Mouse (Mus musculus) neural tube, embryonic 11.5 days (tissue): ENCODE data around the gene Casc3. TPM values are rescaled to one million over a fixed set of nuclear protein-coding genes. Genes with fewer than 3 reads are reported as not detected.

Experiments
- ATAC-seq: fragments of 200-750 bp; cut with Nextera tagmentation; 2 replicates; pipeline ENCODE4 v1.8.0; 2017; ENCODE audit warnings: moderate number of reproducible peaks, mild to moderate bottlenecking, moderate TSS enrichment, moderate library complexity; ENCODE audit not compliant: insufficient read depth, low FRiP score, low TSS enrichment
- DNase-seq: peaks from one replicate; pipeline ENCODE4 v3.0.0-alpha.2; 2015; ENCODE audit warnings: low spot score
- H3K27ac ChIP-seq: fragments of 300-500 bp; sonication (generic); 2 replicates; pipeline ENCODE4 v1.5.1; 2014; ENCODE audit warnings: low read depth, mild to moderate bottlenecking, low read length
- H3K27me3 ChIP-seq: fragments of 300-500 bp; sonication (generic); 2 replicates; pipeline ENCODE4 v1.6.1; 2014; ENCODE audit warnings: mild to moderate bottlenecking, low read length, mixed read lengths; ENCODE audit not compliant: control insufficient read depth, insufficient read depth
- H3K36me3 ChIP-seq: fragments of 300-500 bp; sonication (generic); 2 replicates; pipeline ENCODE4 v1.6.1; 2014; ENCODE audit warnings: mild to moderate bottlenecking, low read length, moderate library complexity, mixed read lengths; ENCODE audit not compliant: control insufficient read depth, insufficient read depth
- H3K4me1 ChIP-seq: fragments of 300-500 bp; sonication (generic); 2 replicates; pipeline ENCODE4 v1.6.1; 2014; ENCODE audit warnings: low read length, mixed read lengths; ENCODE audit not compliant: control insufficient read depth, insufficient read depth
- H3K4me2 ChIP-seq: fragments of 300-500 bp; sonication (generic); 2 replicates; pipeline ENCODE4 v1.6.1; 2014; ENCODE audit warnings: low read depth, mild to moderate bottlenecking, moderate library complexity
- H3K4me3 ChIP-seq: fragments of 300-500 bp; sonication (generic); 2 replicates; pipeline ENCODE4 v1.5.1; 2014; ENCODE audit warnings: low read depth, low read length
- H3K9ac ChIP-seq: fragments of 300-500 bp; sonication (generic); 2 replicates; pipeline ENCODE4 v1.6.1; 2014; ENCODE audit warnings: mild to moderate bottlenecking, low read length
- H3K9me3 ChIP-seq: fragments of 300-500 bp; sonication (generic); 2 replicates; pipeline ENCODE4 v1.6.1; 2016; ENCODE audit warnings: low read length; ENCODE audit not compliant: control insufficient read depth
- WGBS: fragments of 180-500 bp; shearing (Covaris S2); extraction: QIAGEN DNeasy Blood & Tissue Kit; methylation state at CpG from one replicate; pipeline ENCODE4 v1.1.7; 2014; 5-methylcytosine and 5-hydroxymethylcytosine counted together
- polyA plus RNA-seq: library from polyadenylated mRNA; unstranded; fragments of >200 nt; fragmentation: Nextera tagmentation; extraction: Ambion mirVana; gene quantifications from 2 replicates; pipeline ENCODE4 v1.2.1, GENCODE M21; 2014

Casc3 gene
- polyA plus RNA-seq, 1 experiment from 2014 or later: 59.4 TPM

DNA sequence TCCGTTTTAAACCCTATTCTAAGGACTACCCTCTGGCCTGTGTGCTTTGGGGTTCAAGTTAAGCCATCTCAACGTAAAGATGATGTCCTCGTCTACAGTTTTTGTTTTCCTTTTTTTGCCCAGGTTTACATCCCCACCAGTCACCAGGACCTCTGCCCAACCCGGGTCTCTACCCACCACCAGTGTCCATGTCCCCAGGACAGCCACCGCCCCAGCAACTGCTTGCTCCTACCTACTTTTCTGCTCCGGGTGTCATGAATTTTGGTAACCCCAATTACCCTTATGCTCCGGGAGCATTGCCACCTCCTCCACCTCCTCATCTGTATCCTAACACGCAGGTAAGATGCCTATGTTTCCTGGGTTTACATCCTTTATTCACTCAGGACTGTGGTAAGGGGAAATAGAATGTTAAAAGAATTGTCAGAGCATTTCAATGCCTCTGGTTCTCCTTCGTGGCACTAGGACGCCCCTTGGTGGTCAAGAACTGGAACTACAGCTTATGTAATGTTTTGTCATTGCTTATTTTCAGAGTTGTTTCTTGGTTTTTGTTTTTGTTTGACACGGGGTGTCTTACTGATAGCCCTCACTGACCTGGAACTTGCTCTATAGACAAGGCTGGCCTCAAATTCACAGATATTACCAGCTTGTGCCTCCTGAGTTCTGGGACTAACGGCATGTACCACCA, 24.5 kb downstream of the Casc3 start:
- DNase-seq (no peak), ATAC-seq (no peak)
- Histone ChIP-seq H3K9ac (no peak overlapping the region), H3K4me1 (no peaks in the 10 kb centered on the region), H3K27ac (no peak overlapping the region), H3K9me3 (no peaks in the 10 kb centered on the region), H3K36me3 (peaks cover 39% of the 10 kb centered on the region), H3K4me3 (no peak overlapping the region), H3K27me3 (no peaks in the 10 kb centered on the region), H3K4me2 (no peak overlapping the region)
- WGBS: 77% methylated on average over 12 of the region's 12 CpGs

DNA sequence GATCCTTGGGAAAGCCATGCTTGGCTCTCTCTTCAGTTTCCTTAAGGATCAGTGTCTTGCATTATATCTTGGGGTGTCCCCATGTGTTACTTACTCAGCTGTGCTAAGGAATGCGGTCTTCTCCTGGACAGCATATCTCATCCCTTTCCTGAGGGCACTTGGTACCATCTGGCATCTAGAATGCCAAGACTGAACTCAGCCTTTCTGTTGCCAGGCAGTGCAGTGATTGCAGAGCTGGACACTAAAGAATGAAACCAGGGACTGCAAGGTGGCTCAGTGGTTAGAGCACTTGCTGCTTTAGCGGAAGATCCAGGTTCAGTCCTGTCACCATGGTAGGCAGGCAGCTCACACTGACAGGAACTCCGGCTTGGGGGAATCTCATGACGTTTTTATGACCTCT, 25.2 kb downstream of the Casc3 start:
- no peak overlapping the region for H3K4me2 ChIP-seq
- ATAC-seq (no peak), DNase-seq (no peak)
- H3K9me3 ChIP-seq: no peaks in the 10 kb centered on the region
- no peak overlapping the region for H3K27ac ChIP-seq
- peaks cover 36% of the 10 kb centered on the region for H3K36me3 ChIP-seq
- no peak overlapping the region for H3K4me3 ChIP-seq
- H3K4me1 ChIP-seq: no peaks in the 10 kb centered on the region
- H3K9ac ChIP-seq: no peak overlapping the region
- 75% methylated on average over 4 of the region's 4 CpGs for WGBS
- H3K27me3 ChIP-seq: no peaks in the 10 kb centered on the region

DNA sequence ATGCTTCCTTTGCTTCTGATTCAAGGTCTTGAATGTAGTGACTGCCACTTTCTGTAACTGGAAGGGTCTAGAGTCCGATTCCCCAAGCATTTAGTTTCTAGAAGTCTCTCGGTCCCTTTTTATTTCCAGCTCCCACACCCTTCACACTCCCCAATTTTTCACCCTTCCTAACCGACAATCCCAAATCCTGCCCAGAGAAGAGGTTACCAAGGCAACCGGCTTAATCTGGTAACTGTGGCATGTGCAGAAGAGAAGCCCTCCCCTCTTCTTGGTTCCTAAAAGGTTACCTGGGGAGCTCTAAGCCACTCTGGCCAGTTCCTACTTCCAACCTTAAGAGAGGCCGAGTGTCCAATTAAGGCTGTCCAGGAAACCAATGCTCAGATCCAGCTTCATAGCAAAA, 30.6 kb downstream of the Casc3 start:
- WGBS: 56% methylated on average over 5 of the region's 5 CpGs
- no peak overlapping the region for H3K4me2 ChIP-seq
- H3K9me3 ChIP-seq: no peaks in the 10 kb centered on the region
- ATAC-seq: no peak
- no peak overlapping the region for H3K4me3 ChIP-seq
- no peak for DNase-seq
- H3K27ac ChIP-seq: no peak overlapping the region
- no peak overlapping the region for H3K9ac ChIP-seq
- peaks cover 2% of the 10 kb centered on the region; the same call in 1 of the 2 replicates for H3K4me1 ChIP-seq
- H3K27me3 ChIP-seq: peaks cover 13% of the 10 kb centered on the region
- peaks cover 11% of the 10 kb centered on the region; the same call in 1 of the 2 replicates for H3K36me3 ChIP-seq

GRCm38 (mm10) chr11:98835725-98836124, 31.0 kb downstream of the Casc3 start:
- H3K4me3 ChIP-seq: no peak overlapping the region
- no peak overlapping the region for H3K27ac ChIP-seq
- peaks cover 2% of the 10 kb centered on the region; the same call in 1 of the 2 replicates for H3K4me1 ChIP-seq
- H3K36me3 ChIP-seq: peaks cover 11% of the 10 kb centered on the region; the same call in 1 of the 2 replicates
- ATAC-seq (no peak), DNase-seq (no peak)
- no peaks in the 10 kb centered on the region for H3K9me3 ChIP-seq
- H3K9ac ChIP-seq: no peak overlapping the region
- 69% methylated on average over 3 of the region's 3 CpGs for WGBS
- peaks cover 13% of the 10 kb centered on the region for H3K27me3 ChIP-seq
- H3K4me2 ChIP-seq: no peak overlapping the region

GRCm38 (mm10) chr11:98836128-98836527, 31.4 kb downstream of the Casc3 start:
- H3K27ac ChIP-seq: no peak overlapping the region
- H3K4me2 ChIP-seq: peak overlapping the region; percentile 90
- no peak for DNase-seq
- H3K27me3 ChIP-seq: peaks cover 13% of the 10 kb centered on the region
- H3K9ac ChIP-seq: no peak overlapping the region
- H3K9me3 ChIP-seq: no peaks in the 10 kb centered on the region
- H3K4me3 ChIP-seq: peak overlapping the region; percentile 62
- WGBS: 30% methylated on average over 7 of the region's 7 CpGs
- H3K36me3 ChIP-seq: peaks cover 11% of the 10 kb centered on the region; the same call in 1 of the 2 replicates
- H3K4me1 ChIP-seq: peaks cover 2% of the 10 kb centered on the region; the same call in 1 of the 2 replicates
- peak; percentile 13; the same call in 1 of the 2 replicates for ATAC-seq

- H3K27me3 ChIP-seq: peaks cover 13% of the 10 kb centered on the region
- peaks cover 2% of the 10 kb centered on the region; the same call in 1 of the 2 replicates for H3K4me1 ChIP-seq
- no peaks in the 10 kb centered on the region for H3K9me3 ChIP-seq
- H3K9ac ChIP-seq: peak within 1 kb of the TSS; percentile 65
- DNase-seq (peak; percentile 88), ATAC-seq (peak; percentile 84)
- peak within 1 kb of the TSS; percentile 90 for H3K4me2 ChIP-seq
- no peak within 1 kb of the TSS for H3K27ac ChIP-seq
- H3K4me3 ChIP-seq: peak within 1 kb of the TSS; percentile 62
- peaks cover 7% of the 10 kb centered on the region; the same call in 1 of the 2 replicates for H3K36me3 ChIP-seq
- under 1% methylated on average over 40 of the region's 48 CpGs for WGBS
These were observed 32.0 kb downstream of the Casc3 start, which contains the start of gene Rapgefl1 for GRCm38 (mm10) chr11:98836651-98837141. Gene Rapgefl1 (plus strand): TSS chr11:98836785.

GRCm38 (mm10) chr11:98837231-98837704, 32.6 kb downstream of the Casc3 start:
- H3K4me3 ChIP-seq: peak overlapping the region; percentile 62
- peaks cover 13% of the 10 kb centered on the region for H3K27me3 ChIP-seq
- DNase-seq (no peak), ATAC-seq (peak; percentile 52; the same call in 1 of the 2 replicates)
- peak overlapping the region; percentile 65 for H3K9ac ChIP-seq
- H3K9me3 ChIP-seq: no peaks in the 10 kb centered on the region
- H3K27ac ChIP-seq: no peak overlapping the region
- 1% methylated on average over 25 of the region's 29 CpGs for WGBS
- H3K4me2 ChIP-seq: peak overlapping the region; percentile 90
- peaks cover 7% of the 10 kb centered on the region; the same call in 1 of the 2 replicates for H3K36me3 ChIP-seq
- H3K4me1 ChIP-seq: peaks cover 2% of the 10 kb centered on the region; the same call in 1 of the 2 replicates

DNA sequence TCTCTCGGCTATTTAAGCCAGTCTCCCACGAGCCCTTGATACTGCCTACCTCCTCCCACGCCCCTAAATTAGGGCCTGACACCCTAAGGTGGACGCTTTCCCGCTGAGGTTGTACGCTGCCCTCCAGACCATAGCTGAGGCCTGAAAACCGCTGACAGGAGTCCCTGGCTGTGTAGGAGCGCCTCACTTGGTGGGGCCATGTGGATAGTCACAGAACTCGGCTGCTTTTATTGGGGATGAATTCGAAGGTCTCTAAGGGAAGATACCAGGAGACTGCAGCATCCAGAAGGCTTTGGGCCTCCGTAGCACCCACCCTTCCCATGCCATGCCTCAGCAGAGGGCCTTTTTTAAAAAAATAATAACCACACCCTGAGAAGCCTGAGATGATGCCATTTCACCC, 33.2 kb downstream of the Casc3 start:
- Histone ChIP-seq H3K9me3 (no peaks in the 10 kb centered on the region), H3K27me3 (peaks cover 13% of the 10 kb centered on the region), H3K4me3 (no peak overlapping the region; the same call in 1 of the 2 replicates), H3K36me3 (peaks cover 3% of the 10 kb centered on the region; the same call in 1 of the 2 replicates), H3K4me1 (peaks cover 2% of the 10 kb centered on the region; the same call in 1 of the 2 replicates), H3K27ac (no peak overlapping the region), H3K4me2 (no peak overlapping the region; the same call in 1 of the 2 replicates), H3K9ac (no peak overlapping the region)
- ATAC-seq: no peak
- WGBS: 43% methylated on average over 11 of the region's 11 CpGs
- DNase-seq: no peak
